ENCODE assay signal across 8 mouse cellular contexts in genomic region chr1:187031796-187032195, GRCm38 (mm10).
A peak's percentile ranks its signal among the peaks of the same experiment; 100 is the strongest.
DNase-seq lines count a peak whose midpoint lies in the region.

No protein-coding gene starts in this region.

- H3K27me3 ChIP-seq in splenic B cell, adult 2 months (ENCODE audit: control insufficient read depth, insufficient read depth, low read length, poor library complexity, severe bottlenecking): no peaks in the 10 kb centered on the region

- DNase-seq in adrenal gland, postnatal 10 days: peak; percentile 43
- DNase-seq in adrenal gland, adult 8-10 months: no peak
- DNase-seq in ovary, postnatal 36 days (ENCODE audit: low spot score): peak; percentile 5
- no peak for DNase-seq in ovary, postnatal 10 days (ENCODE audit: low spot score)
- DNase-seq in cerebellum, postnatal 14 days: peak; percentile 70 to 73
- peak; percentile 22 for DNase-seq in induced T-regulatory cell, adult 2 months (ENCODE audit: low read depth)
- DNase-seq in left cerebral cortex, postnatal 4 days: peak; percentile 33
- DNase-seq in splenic B cell, adult 2 months (ENCODE audit: low read depth, low spot score): peak; percentile 22

- no peaks in the 10 kb centered on the region for H3K36me3 ChIP-seq in splenic B cell, adult 2 months (ENCODE audit: control insufficient read depth, insufficient read depth, low read length, poor library complexity, severe bottlenecking)

- intact Hi-C loops in left cerebral cortex, postnatal 4 days (cut with DNase I): no loop called here

Comparison
In these comparisons a context has a peak if more than half of its experiments do, and no peak if none do; other contexts are left out.
1. DNase-seq: peak in adrenal gland, postnatal 10 days (single experiment), ovary, postnatal 36 days (single experiment), cerebellum, postnatal 14 days (2 of 2), induced T-regulatory cell, adult 2 months (single experiment), left cerebral cortex, postnatal 4 days (single experiment) and splenic B cell, adult 2 months (single experiment); none in adrenal gland, adult 8-10 months (single experiment) and ovary, postnatal 10 days (single experiment).